Comparison of ENCODE assay signal across 9 mouse cellular contexts in genomic region chr7:140939669-140940171, GRCm38 (mm10). TPM values are rescaled to one million over a fixed set of nuclear protein-coding genes. Genes with fewer than 3 reads are reported as not detected.
A peak's percentile ranks its signal among the peaks of the same experiment; 100 is the strongest.
DNase-seq lines count a peak whose midpoint lies in the region; ATAC-seq lines count a peak whose summit lies in the region.
"Had no signal": no experiment of that assay in that cellular context is flagged by ENCODE, and none has a peak within 500 bp of the region (broad histone marks: within the 10 kb centered on the region; RNA-seq: fewer than 3 reads in every experiment).

No protein-coding gene starts in this region.

- peak; percentile 95 for DNase-seq in heart, adult 11 months
- DNase-seq in heart, postnatal 36 days = no peak
- peak; percentile 46 for DNase-seq in embryo, embryonic 11.5 days (ENCODE audit: low read depth, low spot score)
- DNase-seq in layer of hippocampus, adult 8-10 months (ENCODE audit: low spot score in 2 of 2) = no peak
- no peak for DNase-seq in layer of hippocampus, adult 11-12 months (ENCODE audit: low spot score)

- H3K4me2 ChIP-seq in kidney, embryonic 16.5 days (replicated peaks; ENCODE audit: low read depth, low read length) = peak overlapping the region; percentile 35
- H3K4me2 ChIP-seq in neural tube, embryonic 13.5 days = peak overlapping the region; percentile 24

- ATAC-seq in kidney, embryonic 16.5 days (ENCODE audit: low FRiP score, low TSS enrichment) = peak; percentile 43
- peak; percentile 60 for ATAC-seq in neural tube, embryonic 13.5 days (ENCODE audit: low read depth)
- no peak for ATAC-seq in activated CD4-positive, CD25-positive, alpha-beta regulatory T cell, adult 4 months

- peak overlapping the region; percentile 35; the same call in 1 of the 2 replicates for H3K9ac ChIP-seq in kidney, embryonic 16.5 days (replicated peaks; ENCODE audit: low read length)
- peak overlapping the region; percentile 17; the same call in 1 of the 2 replicates for H3K9ac ChIP-seq in neural tube, embryonic 13.5 days

- intact Hi-C loops in heart, postnatal 36 days (cut with DNase I) = loop anchor here (1.0 to 10.0 kb wide), 4 partner anchors 31 to 525 kb away; partner anchors contain the start of genes Cd151 and Cracr2b

- 3% methylated on average over 6 of the region's 8 CpGs for WGBS in kidney, embryonic 16.5 days
- WGBS in neural tube, embryonic 13.5 days = 1% methylated on average over 8 of the region's 8 CpGs

- H3K4me1 ChIP-seq in kidney, embryonic 16.5 days (ENCODE audit: insufficient read depth, low read length) = peaks cover 26% of the 10 kb centered on the region; the same call in 1 of the 2 replicates
- peaks cover 30% of the 10 kb centered on the region for H3K4me1 ChIP-seq in neural tube, embryonic 13.5 days (replicated peaks)

- no peaks in the 10 kb centered on the region for H3K9me3 ChIP-seq in kidney, embryonic 16.5 days (ENCODE audit: low read length)
- H3K9me3 ChIP-seq in neural tube, embryonic 13.5 days = no peaks in the 10 kb centered on the region

- H3K27me3 ChIP-seq in kidney, embryonic 16.5 days (ENCODE audit: insufficient read depth, low read length) = no peaks in the 10 kb centered on the region; the same call in 1 of the 2 replicates
- H3K27me3 ChIP-seq in neural tube, embryonic 13.5 days = 0 out of 2 replicates have a peak, but pooled peaks cover 11% of the 10 kb centered on the region

- no peak overlapping the region; the same call in 1 of the 2 replicates for H3K4me3 ChIP-seq in kidney, embryonic 16.5 days (ENCODE audit: low read length)
- no peak overlapping the region for H3K4me3 ChIP-seq in neural tube, embryonic 13.5 days

- peak overlapping the region; percentile 25; the same call in 1 of the 2 replicates for H3K27ac ChIP-seq in kidney, embryonic 16.5 days (ENCODE audit: low read length)
- H3K27ac ChIP-seq in neural tube, embryonic 13.5 days (replicated peaks) = peak overlapping the region; percentile 42

- H3K36me3 ChIP-seq in kidney, embryonic 16.5 days (ENCODE audit: insufficient read depth, low read length) = no peaks in the 10 kb centered on the region
- no peaks in the 10 kb centered on the region for H3K36me3 ChIP-seq in neural tube, embryonic 13.5 days

RNA-seq across cellular contexts. Expression of gene Pgghg, which starts 1.5 kb away (rescaled TPM):
- total RNA-seq in heart, postnatal 36 days (2021) = 1 to 10 TPM; 4.4 to 4.9 TPM
- 25.3 and 26.6 TPM in 2 replicates for polyA plus RNA-seq in kidney, embryonic 16.5 days (2015; fragmentation: Nextera tagmentation; extraction: Ambion mirVana)
- polyA plus RNA-seq in neural tube, embryonic 13.5 days (2015; fragmentation: Nextera tagmentation; extraction: Ambion mirVana) = 7.6 and 8.2 TPM in 2 replicates
- total RNA-seq in layer of hippocampus, adult 8-10 months (2022) = 1 to 10 TPM; 3.6 to 6.3 (median 4.9) TPM
- polyA plus RNA-seq in activated CD4-positive, CD25-positive, alpha-beta regulatory T cell, adult 4 months (2017; shearing (Covaris generic)) = 10 to 100 TPM; 15.2 to 15.6 TPM

RNA-seq across cellular contexts. Expression of gene Ifitm5, which starts 10.4 kb away (rescaled TPM):
- total RNA-seq in heart, postnatal 36 days (2021) = under 1 TPM in 1 of 2 experiments, not detected in 1; 0.42 TPM
- polyA plus RNA-seq in kidney, embryonic 16.5 days (2015; fragmentation: Nextera tagmentation; extraction: Ambion mirVana) = 4.2 and 5.8 TPM in 2 replicates
- polyA plus RNA-seq in neural tube, embryonic 13.5 days (2015; fragmentation: Nextera tagmentation; extraction: Ambion mirVana) = 1.4 and 2.1 TPM in 2 replicates
- total RNA-seq in layer of hippocampus, adult 8-10 months (2022) = not detected
- polyA plus RNA-seq in activated CD4-positive, CD25-positive, alpha-beta regulatory T cell, adult 4 months (2017; shearing (Covaris generic)) = not detected

RNA-seq across cellular contexts. Expression of gene Gm45717, which starts 16.0 kb away (rescaled TPM):
- under 1 TPM in 1 of 2 experiments, not detected in 1; 0.76 TPM for total RNA-seq in heart, postnatal 36 days (2021)
- 0.76 TPM in 1 of 2 replicates, not detected in the other for polyA plus RNA-seq in kidney, embryonic 16.5 days (2015; fragmentation: Nextera tagmentation; extraction: Ambion mirVana)
- not detected in 2 replicates for polyA plus RNA-seq in neural tube, embryonic 13.5 days (2015; fragmentation: Nextera tagmentation; extraction: Ambion mirVana)
- total RNA-seq in layer of hippocampus, adult 8-10 months (2022) = not detected
- not detected for polyA plus RNA-seq in activated CD4-positive, CD25-positive, alpha-beta regulatory T cell, adult 4 months (2017; shearing (Covaris generic))
- total RNA-seq: liver, adult 2 months had no signal
- polyA plus RNA-seq: liver, adult 2 months had no signal

RNA-seq across cellular contexts. Expression of gene Ifitm2, which starts 16.1 kb away (rescaled TPM):
- 100 to 1,000 TPM; 111 to 112 TPM for total RNA-seq in heart, postnatal 36 days (2021)
- 991 and 995 TPM in 2 replicates for polyA plus RNA-seq in kidney, embryonic 16.5 days (2015; fragmentation: Nextera tagmentation; extraction: Ambion mirVana)
- 271 and 311 TPM in 2 replicates for polyA plus RNA-seq in neural tube, embryonic 13.5 days (2015; fragmentation: Nextera tagmentation; extraction: Ambion mirVana)
- 10 to 100 TPM; 13.8 to 19.4 (median 17.2) TPM for total RNA-seq in layer of hippocampus, adult 8-10 months (2022)
- 100 to 1,000 TPM in 1 of 2 experiments, 10 to 100 TPM in 1; 94.1 to 101 TPM for polyA plus RNA-seq in activated CD4-positive, CD25-positive, alpha-beta regulatory T cell, adult 4 months (2017; shearing (Covaris generic))

RNA-seq across cellular contexts. Expression of gene Nlrp6, which starts 19.0 kb away (rescaled TPM):
- total RNA-seq in heart, postnatal 36 days (2021) = not detected
- polyA plus RNA-seq in kidney, embryonic 16.5 days (2015; fragmentation: Nextera tagmentation; extraction: Ambion mirVana) = 1.9 and 2.2 TPM in 2 replicates
- polyA plus RNA-seq in neural tube, embryonic 13.5 days (2015; fragmentation: Nextera tagmentation; extraction: Ambion mirVana) = 0.10 and 0.18 TPM in 2 replicates
- under 1 TPM; 0.49 to 0.64 (median 0.59) TPM for total RNA-seq in layer of hippocampus, adult 8-10 months (2022)
- polyA plus RNA-seq in activated CD4-positive, CD25-positive, alpha-beta regulatory T cell, adult 4 months (2017; shearing (Covaris generic)) = not detected

Comparison
In these comparisons a context has a peak if more than half of its experiments do, and no peak if none do; other contexts are left out.
1. DNase-seq: peak in heart, adult 11 months (single experiment) and embryo, embryonic 11.5 days (single experiment); none in heart, postnatal 36 days (0 of 2), layer of hippocampus, adult 8-10 months (0 of 2) and layer of hippocampus, adult 11-12 months (single experiment).